Mouse (Mus musculus) neural tube, embryonic 15.5 days (tissue): ENCODE results near the gene Trmt1l. TPM values are rescaled to one million over a fixed set of nuclear protein-coding genes. Genes with fewer than 3 reads are reported as not detected.

ENCODE experiments used
- ATAC-seq: fragments of 200-750 bp; cut with Nextera tagmentation; 2 replicates; pipeline ENCODE4 v1.8.0; 2017; ENCODE audit warnings: mild to moderate bottlenecking, moderate TSS enrichment, moderate library complexity; ENCODE audit not compliant: low FRiP score
- H3K27ac ChIP-seq: fragments of 300-500 bp; sonication (generic); replicated peaks from 2 replicates; pipeline ENCODE4 v1.5.1; 2015; ENCODE audit warnings: mild to moderate bottlenecking, inconsistent platforms
- H3K27me3 ChIP-seq: fragments of 300-500 bp; sonication (generic); replicated peaks from 2 replicates; pipeline ENCODE4 v1.6.1; 2015; ENCODE audit warnings: inconsistent platforms
- H3K36me3 ChIP-seq: fragments of 300-500 bp; sonication (generic); 2 replicates; pipeline ENCODE4 v1.6.1; 2015; ENCODE audit warnings: inconsistent platforms
- H3K4me1 ChIP-seq: fragments of 300-500 bp; sonication (generic); 2 replicates; pipeline ENCODE4 v1.6.1; 2015; ENCODE audit warnings: inconsistent platforms
- H3K4me2 ChIP-seq: fragments of 300-500 bp; sonication (generic); 2 replicates; pipeline ENCODE4 v1.6.1; 2015; ENCODE audit warnings: inconsistent platforms, mild to moderate bottlenecking, moderate library complexity
- H3K4me3 ChIP-seq: fragments of 300-500 bp; sonication (generic); replicated peaks from 2 replicates; pipeline ENCODE4 v1.5.1; 2015; ENCODE audit warnings: mild to moderate bottlenecking, inconsistent platforms
- H3K9ac ChIP-seq: fragments of 300-500 bp; sonication (generic); replicated peaks from 2 replicates; pipeline ENCODE4 v1.6.1; 2015; ENCODE audit warnings: mild to moderate bottlenecking, inconsistent platforms
- H3K9me3 ChIP-seq: fragments of 300-500 bp; sonication (generic); replicated peaks from 2 replicates; pipeline ENCODE4 v1.6.1; 2016; ENCODE audit warnings: inconsistent platforms
- WGBS: fragments of 180-500 bp; shearing (Covaris S2); methylation state at CpG from one replicate; pipeline ENCODE4 v1.1.7; 2015; ENCODE audit warnings: mixed read lengths; 5-methylcytosine and 5-hydroxymethylcytosine counted together
- polyA plus RNA-seq: library from polyadenylated mRNA; unstranded; fragments of >200 nt; fragmentation: Nextera tagmentation; extraction: Ambion mirVana; gene quantifications from 2 replicates; pipeline ENCODE4 v1.2.1, GENCODE M21; 2015

Trmt1l gene
- 46.8 and 47.1 TPM in 2 replicates for polyA plus RNA-seq

DNA sequence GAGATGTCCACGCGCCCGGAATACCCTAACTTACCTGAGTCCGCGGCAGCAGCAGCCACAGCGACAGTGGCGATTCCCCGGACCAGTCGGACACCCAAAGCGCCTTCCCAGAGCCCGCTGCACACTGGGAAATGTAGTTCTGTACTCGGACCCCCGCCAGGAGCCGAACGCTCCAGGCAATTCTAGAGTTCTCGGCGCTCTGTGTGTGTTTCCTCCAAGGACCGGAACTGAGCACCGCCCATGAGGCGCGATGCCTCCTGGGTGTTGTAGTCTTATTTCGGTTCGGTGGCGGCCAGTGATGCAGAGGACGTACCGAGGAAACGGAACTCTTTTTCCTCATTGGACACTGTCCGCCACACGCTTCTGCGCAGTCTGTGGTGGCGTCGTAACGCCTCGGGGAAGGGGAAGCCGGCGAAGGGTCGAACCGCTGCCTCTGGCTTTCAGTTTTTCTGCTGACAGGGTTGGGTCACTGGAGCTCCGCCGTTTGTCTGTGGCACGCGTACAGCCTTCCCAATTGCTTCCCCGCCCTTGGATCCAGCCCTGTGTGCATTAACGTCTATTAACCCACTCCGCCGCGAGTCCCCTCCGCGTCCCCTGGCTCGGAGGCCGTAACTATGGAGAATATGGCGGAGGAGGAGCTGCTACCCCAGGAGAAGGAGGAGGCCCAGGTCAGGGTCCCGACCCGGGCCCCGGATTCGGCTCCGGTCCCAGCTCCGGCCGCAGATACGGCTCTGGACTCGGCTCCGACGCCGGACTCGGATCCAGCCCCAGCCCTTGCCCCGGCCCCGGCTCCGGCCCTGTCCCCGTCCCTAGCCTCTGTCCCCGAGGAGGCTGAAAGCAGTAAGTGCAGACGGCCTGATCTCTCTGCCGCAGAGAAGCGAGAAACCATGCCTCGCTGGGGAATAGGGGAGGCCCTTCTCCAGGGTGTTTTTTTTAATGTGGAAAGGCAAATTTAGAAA lies at the start of gene Trmt1l, which contains the start of gene Swt1:
TSS of gene Trmt1l (plus strand) at position 280 of the 959 bp plus-strand sequence.
TSS of gene Swt1 (minus strand) at position 193 of the 959 bp plus-strand sequence.
- peak within 1 kb of the TSS; percentile 98 for H3K9ac ChIP-seq
- no peaks in the 10 kb centered on the region for H3K36me3 ChIP-seq
- H3K4me1 ChIP-seq: peaks cover 19% of the 10 kb centered on the region
- H3K27me3 ChIP-seq: no peaks in the 10 kb centered on the region
- peak; percentile 100 for ATAC-seq
- peak within 1 kb of the TSS; percentile 71 for H3K4me2 ChIP-seq
- peak within 1 kb of the TSS; percentile 98 for H3K4me3 ChIP-seq
- H3K9me3 ChIP-seq: no peaks in the 10 kb centered on the region
- peak within 1 kb of the TSS; percentile 97 for H3K27ac ChIP-seq
- 0% methylated on average over 74 of the region's 74 CpGs for WGBS

DNA sequence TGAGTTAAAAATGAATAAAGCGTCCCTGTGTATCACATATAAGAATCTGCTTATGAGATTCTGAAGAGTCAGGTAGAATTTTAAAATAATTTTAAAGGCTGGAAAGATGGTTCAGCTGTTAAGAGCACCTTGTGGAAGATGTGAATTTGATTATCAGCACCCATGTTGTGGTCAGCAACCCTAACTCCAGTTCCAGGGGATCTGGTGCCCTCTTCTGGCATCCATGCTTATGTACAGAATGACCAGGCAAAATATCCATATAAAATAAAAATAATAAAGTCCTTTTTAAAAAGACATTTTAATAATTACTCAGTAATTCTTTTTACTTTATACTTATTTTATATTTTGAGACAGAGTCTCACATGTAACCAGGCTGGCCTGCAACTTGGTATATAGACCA lies 38.3 kb upstream of the Trmt1l start:
- Histone ChIP-seq H3K27ac (no peak overlapping the region), H3K9me3 (no peaks in the 10 kb centered on the region), H3K36me3 (peaks cover 9% of the 10 kb centered on the region; the same call in 1 of the 2 replicates), H3K27me3 (no peaks in the 10 kb centered on the region), H3K4me2 (no peak overlapping the region), H3K4me1 (no peaks in the 10 kb centered on the region), H3K9ac (no peak overlapping the region), H3K4me3 (no peak overlapping the region)
- ATAC-seq: no peak
- 95% methylated on average over 1 of the region's 1 CpGs for WGBS

- no peaks in the 10 kb centered on the region for H3K27me3 ChIP-seq
- H3K27ac ChIP-seq: no peak overlapping the region
- ATAC-seq: no peak
- WGBS: 94% methylated on average over 3 of the region's 3 CpGs
- H3K4me3 ChIP-seq: no peak overlapping the region
- H3K4me2 ChIP-seq: no peak overlapping the region
- no peaks in the 10 kb centered on the region for H3K9me3 ChIP-seq
- H3K9ac ChIP-seq: no peak overlapping the region
- peaks cover 15% of the 10 kb centered on the region for H3K36me3 ChIP-seq
- H3K4me1 ChIP-seq: no peaks in the 10 kb centered on the region
These were observed 18.5 kb upstream of the Trmt1l start for GRCm38 (mm10) chr1:151409827-151410226.

GRCm38 (mm10) chr1:151422178-151422577 lies 6.2 kb upstream of the Trmt1l start:
- WGBS: 91% methylated on average over 3 of the region's 3 CpGs
- Histone ChIP-seq H3K4me2 (no peak overlapping the region), H3K27ac (no peak overlapping the region), H3K9me3 (no peaks in the 10 kb centered on the region), H3K27me3 (no peaks in the 10 kb centered on the region), H3K9ac (no peak overlapping the region), H3K4me1 (peaks cover 4% of the 10 kb centered on the region), H3K36me3 (peaks cover 22% of the 10 kb centered on the region), H3K4me3 (no peak overlapping the region)
- ATAC-seq: no peak

DNA sequence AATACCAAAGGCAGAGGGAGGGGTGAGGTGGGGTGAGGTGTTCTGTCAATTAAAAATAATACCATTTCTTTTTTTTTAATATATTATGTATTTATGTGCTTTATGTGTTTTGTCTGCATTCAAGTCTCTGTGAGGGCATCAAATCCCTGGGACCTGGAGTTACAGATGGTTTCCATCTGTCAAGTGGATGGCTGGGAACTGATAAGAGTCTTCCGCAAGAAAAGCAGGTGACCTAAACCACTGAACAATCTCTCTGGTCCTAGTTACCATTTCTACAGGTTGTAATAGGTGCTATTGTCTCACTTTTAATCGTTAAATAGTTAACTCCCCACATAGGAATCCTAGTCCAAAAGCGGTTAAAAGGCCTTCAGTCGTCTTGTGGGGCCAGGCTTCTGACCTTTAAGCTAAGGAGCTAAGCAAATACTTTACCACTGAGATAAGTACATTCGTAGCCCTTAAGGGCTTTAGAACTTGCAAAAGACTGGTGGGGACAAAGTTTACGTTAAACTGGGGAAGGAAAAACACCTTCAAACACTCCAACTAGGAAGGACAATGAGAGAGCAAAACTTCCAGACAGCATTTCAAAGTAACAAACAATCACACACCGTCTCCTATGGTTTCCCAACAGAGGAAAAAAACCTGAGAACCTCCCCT lies 1.3 kb upstream of the Trmt1l start:
- Histone ChIP-seq H3K9me3 (no peaks in the 10 kb centered on the region), H3K27ac (no peak overlapping the region), H3K9ac (peak overlapping the region; percentile 75; the same call in 1 of the 2 replicates), H3K4me2 (peak overlapping the region; percentile 71), H3K4me3 (peak overlapping the region; percentile 98), H3K4me1 (peaks cover 19% of the 10 kb centered on the region), H3K27me3 (no peaks in the 10 kb centered on the region), H3K36me3 (0 out of 2 replicates have a peak, but pooled peaks cover 6% of the 10 kb centered on the region)
- 34% methylated on average over 7 of the region's 7 CpGs for WGBS
- no peak for ATAC-seq

- WGBS: under 1% methylated on average over 26 of the region's 26 CpGs
These were observed 467 bp upstream of the Trmt1l start for GRCm38 (mm10) chr1:151427888-151428262.

DNA sequence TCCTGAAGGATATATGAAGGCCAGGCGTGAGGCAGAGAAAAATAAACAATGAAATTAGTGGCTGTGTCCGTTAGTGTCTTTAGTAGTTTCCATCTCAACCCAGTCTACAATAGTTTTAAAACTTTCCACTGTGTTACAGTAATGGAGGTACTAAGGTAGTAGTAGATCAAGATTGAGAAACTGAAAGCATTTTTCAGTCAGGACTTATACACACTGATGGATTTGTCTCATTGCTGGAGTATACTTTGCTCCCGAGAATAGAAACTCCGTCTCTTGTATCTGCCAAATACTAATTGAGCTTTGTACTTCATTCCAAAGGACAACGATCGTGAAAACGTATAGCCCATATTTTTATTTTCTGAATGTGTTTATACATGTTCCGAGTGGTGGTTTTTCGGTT lies 974 bp downstream of the Trmt1l start:
- peak overlapping the region; percentile 98 for H3K9ac ChIP-seq
- ATAC-seq: no peak
- H3K27me3 ChIP-seq: no peaks in the 10 kb centered on the region
- peaks cover 19% of the 10 kb centered on the region for H3K4me1 ChIP-seq
- peak overlapping the region; percentile 98 for H3K4me3 ChIP-seq
- peak overlapping the region; percentile 65 for H3K4me2 ChIP-seq
- H3K9me3 ChIP-seq: no peaks in the 10 kb centered on the region
- H3K36me3 ChIP-seq: peaks cover 2% of the 10 kb centered on the region
- peak overlapping the region; percentile 97 for H3K27ac ChIP-seq
- 40% methylated on average over 9 of the region's 9 CpGs for WGBS

More at GRCm38 (mm10) chr1:151427888-151428262, 467 bp upstream of the Trmt1l start:
- peak; percentile 68 for ATAC-seq
- Histone ChIP-seq H3K9me3 (no peaks in the 10 kb centered on the region), H3K4me1 (peaks cover 19% of the 10 kb centered on the region), H3K27ac (peak overlapping the region; percentile 97), H3K9ac (peak overlapping the region; percentile 75), H3K36me3 (no peaks in the 10 kb centered on the region), H3K4me2 (peak overlapping the region; percentile 71), H3K27me3 (no peaks in the 10 kb centered on the region), H3K4me3 (peak overlapping the region; percentile 98)

GRCm38 (mm10) chr1:151435431-151435830 lies 7.1 kb downstream of the Trmt1l start:
- ATAC-seq: no peak
- no peak overlapping the region for H3K27ac ChIP-seq
- no peaks in the 10 kb centered on the region for H3K4me1 ChIP-seq
- no peak overlapping the region for H3K4me2 ChIP-seq
- H3K27me3 ChIP-seq: no peaks in the 10 kb centered on the region
- 93% methylated on average over 6 of the region's 6 CpGs for WGBS
- H3K4me3 ChIP-seq: no peak overlapping the region
- no peak overlapping the region for H3K9ac ChIP-seq
- no peaks in the 10 kb centered on the region for H3K9me3 ChIP-seq
- H3K36me3 ChIP-seq: peaks cover 39% of the 10 kb centered on the region

- H3K4me1 ChIP-seq: no peaks in the 10 kb centered on the region
- no peak for ATAC-seq
- peaks cover 68% of the 10 kb centered on the region for H3K36me3 ChIP-seq
- 96% methylated on average over 10 of the region's 10 CpGs for WGBS
- H3K4me3 ChIP-seq: no peak overlapping the region
- H3K27ac ChIP-seq: no peak overlapping the region
- no peaks in the 10 kb centered on the region for H3K27me3 ChIP-seq
- H3K9me3 ChIP-seq: no peaks in the 10 kb centered on the region
- H3K4me2 ChIP-seq: no peak overlapping the region
- no peak overlapping the region for H3K9ac ChIP-seq
These were observed 21.5 kb downstream of the Trmt1l start for GRCm38 (mm10) chr1:151449866-151450265.

- Histone ChIP-seq H3K9ac (no peak overlapping the region), H3K4me2 (no peak overlapping the region), H3K4me1 (no peaks in the 10 kb centered on the region), H3K9me3 (no peaks in the 10 kb centered on the region), H3K4me3 (no peak overlapping the region), H3K36me3 (peaks cover 63% of the 10 kb centered on the region), H3K27ac (no peak overlapping the region), H3K27me3 (no peaks in the 10 kb centered on the region)
- no peak for ATAC-seq
- 100% methylated on average over 1 of the region's 2 CpGs for WGBS
These were observed 22.5 kb downstream of the Trmt1l start for GRCm38 (mm10) chr1:151450851-151451250.

- H3K4me3 ChIP-seq: no peak overlapping the region
- no peaks in the 10 kb centered on the region for H3K9me3 ChIP-seq
- 98% methylated on average over 11 of the region's 11 CpGs for WGBS
- no peaks in the 10 kb centered on the region for H3K27me3 ChIP-seq
- no peak overlapping the region for H3K4me2 ChIP-seq
- no peaks in the 10 kb centered on the region for H3K4me1 ChIP-seq
- H3K27ac ChIP-seq: no peak overlapping the region
- H3K9ac ChIP-seq: no peak overlapping the region
- ATAC-seq: no peak
- peaks cover 59% of the 10 kb centered on the region for H3K36me3 ChIP-seq
These were observed 23.6 kb downstream of the Trmt1l start for GRCm38 (mm10) chr1:151451946-151452345.
